Mouse (Mus musculus): ENCODE results near the gene Fbxo21. TPM values are rescaled to one million over a fixed set of nuclear protein-coding genes. Genes with fewer than 3 reads are reported as not detected.

Fbxo21 gene
- polyA plus RNA-seq, 1 experiment from 2014 or later = 89.0 TPM

Other genes starting within 250 kb of the Fbxo21 start
- 0.19 and 0.21 TPM in 2 replicates for gene Nos1, start 195.7 kb upstream of the Fbxo21 start, polyA plus RNA-seq (2016; fragmentation: Nextera tagmentation; extraction: Ambion mirVana)
- 0.49 and 0.74 TPM in 2 replicates for gene Tesc, start 51.0 kb downstream of the Fbxo21 start, polyA plus RNA-seq (2016; fragmentation: Nextera tagmentation; extraction: Ambion mirVana)
- 42.9 and 44.5 TPM in 2 replicates for gene Fbxw8, start 178.7 kb downstream of the Fbxo21 start, polyA plus RNA-seq (2016; fragmentation: Nextera tagmentation; extraction: Ambion mirVana)
- gene Hrk, start 187.9 kb downstream of the Fbxo21 start, polyA plus RNA-seq (2016; fragmentation: Nextera tagmentation; extraction: Ambion mirVana) = 0.13 TPM in 2 replicates